ENCODE assay signal across 17 mouse cellular contexts in genomic region chr2:132583126-132583525, GRCm38 (mm10). TPM values are rescaled to one million over a fixed set of nuclear protein-coding genes. Genes with fewer than 3 reads are reported as not detected.
DNase-seq lines count a peak whose midpoint lies in the region; ATAC-seq and TF ChIP-seq lines count a peak whose summit lies in the region.
"Had no signal": no experiment of that assay in that cellular context is flagged by ENCODE, and none has a peak within 500 bp of the region (broad histone marks: within the 10 kb centered on the region; RNA-seq: fewer than 3 reads in every experiment).

No protein-coding gene starts in this region.

- intact Hi-C loops in heart, postnatal 10 days (cut with DNase I) = no loop called here

- H3K27ac ChIP-seq in forebrain, embryonic 13.5 days = peak overlapping the region; percentile 42; the same call in 1 of the 2 replicates
- H3K27ac ChIP-seq in forebrain, embryonic 11.5 days (ENCODE audit: low read depth, low read length) = no peak overlapping the region
- H3K27ac ChIP-seq in heart, embryonic 12.5 days (ENCODE audit: poor library complexity, severe bottlenecking) = peak overlapping the region; percentile 44; the same call in 1 of the 2 replicates
- peak overlapping the region; percentile 50; the same call in 1 of the 2 replicates for H3K27ac ChIP-seq in kidney, postnatal 0 days
- H3K27ac ChIP-seq in embryonic facial prominence, embryonic 14.5 days (replicated peaks; ENCODE audit: low read depth, low read length) = peak overlapping the region; percentile 53
- H3K27ac ChIP-seq: liver, embryonic 15.5 days had no signal

- H3K4me1 ChIP-seq in forebrain, embryonic 13.5 days = peaks cover 20% of the 10 kb centered on the region
- no peaks in the 10 kb centered on the region for H3K4me1 ChIP-seq in forebrain, embryonic 11.5 days (replicated peaks; ENCODE audit: control insufficient read depth, insufficient read depth, low read length)
- H3K4me1 ChIP-seq in heart, embryonic 12.5 days (replicated peaks) = peaks cover 31% of the 10 kb centered on the region
- no peaks in the 10 kb centered on the region; the same call in none of the 2 replicates for H3K4me1 ChIP-seq in kidney, postnatal 0 days (replicated peaks; ENCODE audit: insufficient read depth, low read length)
- peaks cover 10% of the 10 kb centered on the region for H3K4me1 ChIP-seq in embryonic facial prominence, embryonic 14.5 days (ENCODE audit: control insufficient read depth, insufficient read depth, low read length)

- no peak overlapping the region for H3K4me3 ChIP-seq in forebrain, embryonic 13.5 days
- no peak overlapping the region for H3K4me3 ChIP-seq in forebrain, embryonic 11.5 days (ENCODE audit: low read depth, low read length)
- H3K4me3 ChIP-seq in heart, embryonic 12.5 days = no peak overlapping the region
- H3K4me3 ChIP-seq in kidney, postnatal 0 days (replicated peaks; ENCODE audit: low read depth, low read length) = no peak overlapping the region
- H3K4me3 ChIP-seq in embryonic facial prominence, embryonic 14.5 days (ENCODE audit: low read depth, low read length) = no peak overlapping the region
- H3K4me3 ChIP-seq: liver, embryonic 15.5 days had no signal

- 80% methylated on average over 3 of the region's 3 CpGs for WGBS in forebrain, embryonic 13.5 days
- WGBS in forebrain, embryonic 11.5 days = 89% methylated on average over 3 of the region's 3 CpGs
- WGBS in heart, embryonic 12.5 days = 65% methylated on average over 3 of the region's 3 CpGs
- 47% methylated on average over 3 of the region's 3 CpGs for WGBS in kidney, postnatal 0 days
- WGBS in embryonic facial prominence, embryonic 14.5 days = 48% methylated on average over 3 of the region's 3 CpGs

- no peak overlapping the region for H3K9ac ChIP-seq in forebrain, embryonic 13.5 days
- no peak overlapping the region for H3K9ac ChIP-seq in forebrain, embryonic 11.5 days (ENCODE audit: low read length)
- H3K9ac ChIP-seq in heart, embryonic 12.5 days = no peak overlapping the region
- H3K9ac ChIP-seq in kidney, postnatal 0 days (ENCODE audit: low read depth, low read length) = no peak overlapping the region
- no peak overlapping the region for H3K9ac ChIP-seq in embryonic facial prominence, embryonic 14.5 days (ENCODE audit: low read depth, low read length)
- H3K9ac ChIP-seq: liver, embryonic 15.5 days had no signal

- no peak for ATAC-seq in forebrain, embryonic 13.5 days
- ATAC-seq in forebrain, embryonic 11.5 days (replicated peaks; ENCODE audit: low FRiP score) = no peak
- no peak for ATAC-seq in heart, embryonic 12.5 days (ENCODE audit: insufficient number of reproducible peaks, low FRiP score)
- ATAC-seq in kidney, postnatal 0 days (replicated peaks; ENCODE audit: low FRiP score, low read depth) = no peak
- ATAC-seq in embryonic facial prominence, embryonic 14.5 days (ENCODE audit: low read depth) = no peak
- ATAC-seq: lung, postnatal 0 days had no signal

- H3K9me3 ChIP-seq in forebrain, embryonic 13.5 days (replicated peaks) = no peaks in the 10 kb centered on the region
- no peaks in the 10 kb centered on the region for H3K9me3 ChIP-seq in forebrain, embryonic 11.5 days (ENCODE audit: control insufficient read depth, low read length)
- H3K9me3 ChIP-seq in heart, embryonic 12.5 days (replicated peaks) = no peaks in the 10 kb centered on the region
- H3K9me3 ChIP-seq in kidney, postnatal 0 days (replicated peaks; ENCODE audit: low read length) = no peaks in the 10 kb centered on the region
- H3K9me3 ChIP-seq in embryonic facial prominence, embryonic 14.5 days (ENCODE audit: control insufficient read depth, low read length) = no peaks in the 10 kb centered on the region
- H3K9me3 ChIP-seq: liver, embryonic 15.5 days had no signal

- no peak for DNase-seq in forebrain, embryonic 11.5 days (ENCODE audit: low spot score)
- DNase-seq in heart, postnatal 10 days = no peak
- DNase-seq in kidney, postnatal 0 days (ENCODE audit: low spot score) = peak; percentile 61
- DNase-seq in kidney, postnatal 14 days = no peak
- DNase-seq in embryonic facial prominence, embryonic 14.5 days (ENCODE audit: low spot score) = no peak
- DNase-seq in frontal cortex, postnatal 10 days (ENCODE audit: low spot score in 2 of 2) = no peak
- DNase-seq: cerebellum, adult 9-10 months; gastrocnemius, postnatal 36 days; kidney, adult 8-10 months; retina, postnatal 1 day; right cerebral cortex, postnatal 4 days; thymus, postnatal 4 days had no signal

- H3K36me3 ChIP-seq in forebrain, embryonic 13.5 days (ENCODE audit: poor library complexity, severe bottlenecking) = no peaks in the 10 kb centered on the region
- H3K36me3 ChIP-seq in forebrain, embryonic 11.5 days (ENCODE audit: control insufficient read depth, insufficient read depth, low read length) = no peaks in the 10 kb centered on the region
- no peaks in the 10 kb centered on the region for H3K36me3 ChIP-seq in heart, embryonic 12.5 days
- no peaks in the 10 kb centered on the region for H3K36me3 ChIP-seq in kidney, postnatal 0 days (ENCODE audit: insufficient read depth, low read length)
- no peaks in the 10 kb centered on the region for H3K36me3 ChIP-seq in embryonic facial prominence, embryonic 14.5 days (ENCODE audit: control insufficient read depth, insufficient read depth, low read length)
- H3K36me3 ChIP-seq: liver, embryonic 15.5 days had no signal

- no peak for TF ChIP-seq CTCF in kidney, postnatal 0 days (IDR thresholded peaks at IDR 0.05; ENCODE audit: low read depth)

- no peak overlapping the region for H3K4me2 ChIP-seq in forebrain, embryonic 13.5 days
- H3K4me2 ChIP-seq in forebrain, embryonic 11.5 days (ENCODE audit: low read depth, low read length, severe bottlenecking) = no peak overlapping the region
- no peak overlapping the region for H3K4me2 ChIP-seq in heart, embryonic 12.5 days
- H3K4me2 ChIP-seq in kidney, postnatal 0 days (ENCODE audit: low read length) = no peak overlapping the region
- no peak overlapping the region for H3K4me2 ChIP-seq in embryonic facial prominence, embryonic 14.5 days (ENCODE audit: low read depth, low read length)
- H3K4me2 ChIP-seq: liver, embryonic 15.5 days had no signal

- no peaks in the 10 kb centered on the region for H3K27me3 ChIP-seq in forebrain, embryonic 13.5 days
- H3K27me3 ChIP-seq in forebrain, embryonic 11.5 days (ENCODE audit: control insufficient read depth, insufficient read depth, low read length) = no peaks in the 10 kb centered on the region
- no peaks in the 10 kb centered on the region for H3K27me3 ChIP-seq in heart, embryonic 12.5 days (replicated peaks)
- H3K27me3 ChIP-seq in kidney, postnatal 0 days (ENCODE audit: insufficient read depth, low read length) = no peaks in the 10 kb centered on the region
- H3K27me3 ChIP-seq in embryonic facial prominence, embryonic 14.5 days (replicated peaks; ENCODE audit: control insufficient read depth, insufficient read depth, low read length) = no peaks in the 10 kb centered on the region
- H3K27me3 ChIP-seq: CH12.LX; liver, embryonic 15.5 days had no signal

RNA-seq across cellular contexts. Expression of gene Gpcpd1, which starts 4.4 kb away (rescaled TPM):
- polyA plus RNA-seq in forebrain, embryonic 13.5 days (2015; fragmentation: Nextera tagmentation; extraction: Ambion mirVana) = 74.3 and 75.2 TPM in 2 replicates
- polyA plus RNA-seq in forebrain, embryonic 11.5 days (2014; fragmentation: Nextera tagmentation; extraction: Ambion mirVana) = 41.9 and 49.4 TPM in 2 replicates
- 42.1 and 47.6 TPM in 2 replicates for polyA plus RNA-seq in heart, embryonic 12.5 days (2016; fragmentation: Nextera tagmentation; extraction: Ambion mirVana)
- 100 to 1,000 TPM; 118 to 190 TPM for total RNA-seq in heart, postnatal 10 days (2021)
- 34.3 and 35.3 TPM in 2 replicates for polyA plus RNA-seq in kidney, postnatal 0 days (2015; fragmentation: Nextera tagmentation; extraction: Ambion mirVana)
- polyA plus RNA-seq in embryonic facial prominence, embryonic 14.5 days (2014; fragmentation: Nextera tagmentation; extraction: Ambion mirVana) = 40.4 and 49.0 TPM in 2 replicates
